Mouse (Mus musculus) spleen, adult 2 months (tissue): ENCODE results near the gene Polrmt. TPM values are rescaled to one million over a fixed set of nuclear protein-coding genes. Genes with fewer than 3 reads are reported as not detected.

Experiments
- DNase-seq, 2 experiments: peaks; one replicate each; pipeline versions ENCODE4 v3.0.0 to v3.0.0-alpha.2; 2012 to 2021; ENCODE audit warnings: low spot score in 2 of 2, low read depth in 1 of 2
- H3K27ac ChIP-seq: fragments of 200-500 bp; 2 replicates; pipeline ENCODE4 v1.5.1; 2012; ENCODE audit warnings: low read length, inconsistent platforms; ENCODE audit not compliant: insufficient read depth
- H3K27me3 ChIP-seq: fragments of 200-500 bp; 2 replicates; pipeline ENCODE4 v1.6.1; 2012; ENCODE audit warnings: mild to moderate bottlenecking, moderate library complexity, low read length, inconsistent platforms; ENCODE audit not compliant: control insufficient read depth, insufficient read depth
- H3K36me3 ChIP-seq: fragments of 200-500 bp; 2 replicates; pipeline ENCODE4 v1.6.1; 2012; ENCODE audit warnings: mild to moderate bottlenecking, low read length, inconsistent platforms; ENCODE audit not compliant: control insufficient read depth, insufficient read depth
- H3K4me1 ChIP-seq: fragments of 200-500 bp; 2 replicates; pipeline ENCODE4 v1.6.1; 2011; ENCODE audit warnings: inconsistent platforms; ENCODE audit not compliant: control insufficient read depth, insufficient read depth, insufficient read length
- H3K4me3 ChIP-seq: fragments of 200-500 bp; 2 replicates; pipeline ENCODE4 v1.5.1; 2011; ENCODE audit warnings: mild to moderate bottlenecking, inconsistent platforms; ENCODE audit not compliant: insufficient read depth, insufficient read length; ENCODE audit errors: extremely low read depth
- CTCF ChIP-seq: fragments of 200-500 bp; IDR thresholded peaks from 2 replicates; pipeline ENCODE4 v1.5.1; 2011; ENCODE audit warnings: mild to moderate bottlenecking, inconsistent platforms; ENCODE audit not compliant: insufficient read depth, insufficient read length, insufficient replicate concordance; ENCODE audit errors: extremely low read depth
- POLR2A ChIP-seq: fragments of 200-500 bp; IDR thresholded peaks from 2 replicates; pipeline ENCODE4 v1.6.1; 2011; ENCODE audit warnings: low read depth, low read length, inconsistent platforms
- WGBS: fragments of 180-500 bp; shearing (Covaris S2); methylation state at CpG from one replicate; pipeline ENCODE4 v1.1.7; 2018; 5-methylcytosine and 5-hydroxymethylcytosine counted together
- polyA plus RNA-seq: library from polyadenylated mRNA; depleted of rRNA; stranded (reverse); fragments of >200 nt; gene quantifications from 2 replicates; pipeline ENCODE4 v1.2.3, GENCODE M21; 2012

Gene Polrmt
- polyA plus RNA-seq, 1 experiment, result 62.5 TPM

- Histone ChIP-seq H3K36me3 (peaks cover 14% of the 10 kb centered on the region), H3K4me1 (peaks cover 7% of the 10 kb centered on the region; the same call in 1 of the 2 replicates), H3K4me3 (no peak overlapping the region), H3K27ac (no peak overlapping the region), H3K27me3 (peaks cover 15% of the 10 kb centered on the region)
- TF ChIP-seq CTCF (no peak), POLR2A (no peak)
- whole genome bisulfite sequencing, result 49% methylated on average over 1 of the region's 1 CpGs
- DNase-seq, result no peak
Observed at GRCm38 (mm10) chr10:79713163-79713562, 33.2 kb downstream of the Polrmt start.

DNA sequence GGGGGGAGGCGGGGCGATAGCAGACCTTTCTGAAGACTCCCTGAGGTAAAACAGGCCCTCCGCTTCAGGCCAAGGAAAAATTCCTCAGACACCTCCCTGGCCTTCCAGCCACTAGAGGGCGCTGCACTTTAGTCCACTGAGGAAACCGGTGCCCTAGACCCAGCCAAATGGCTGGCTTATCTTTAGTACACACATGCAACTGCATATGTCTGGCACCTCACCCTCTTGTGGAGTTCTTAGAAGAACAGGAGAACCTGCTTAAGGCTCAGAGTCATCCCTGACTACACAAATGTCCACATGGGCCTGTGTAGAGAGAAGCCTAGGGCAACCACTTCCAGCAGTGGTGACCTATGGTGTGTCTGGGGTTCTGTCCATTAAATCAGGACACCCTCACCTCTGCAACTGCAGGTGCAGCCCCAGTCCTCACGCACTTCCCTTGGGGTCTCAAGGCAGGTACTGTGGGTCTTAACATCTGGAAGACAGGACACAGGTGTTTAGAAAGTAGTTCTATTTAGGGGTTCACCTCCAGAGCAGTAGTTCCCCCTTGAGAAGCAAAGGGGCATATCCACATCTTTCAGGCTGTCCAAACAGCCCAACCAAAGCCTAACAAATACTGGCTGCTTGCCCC lies 33.8 kb downstream of the Polrmt start:
- 26% methylated on average over 5 of the region's 6 CpGs for WGBS
- peak in 1 of 2 experiments; percentile 66 for DNase-seq
- TF ChIP-seq POLR2A (no peak), CTCF (peak; percentile 83; the same call in 1 of the 2 replicates)
- H3K4me1 ChIP-seq, result peaks cover 7% of the 10 kb centered on the region; the same call in 1 of the 2 replicates
- H3K27me3 ChIP-seq, result peaks cover 12% of the 10 kb centered on the region
- H3K36me3 ChIP-seq, result peaks cover 14% of the 10 kb centered on the region
- H3K4me3 ChIP-seq, result no peak overlapping the region
- no peak overlapping the region for H3K27ac ChIP-seq

DNA sequence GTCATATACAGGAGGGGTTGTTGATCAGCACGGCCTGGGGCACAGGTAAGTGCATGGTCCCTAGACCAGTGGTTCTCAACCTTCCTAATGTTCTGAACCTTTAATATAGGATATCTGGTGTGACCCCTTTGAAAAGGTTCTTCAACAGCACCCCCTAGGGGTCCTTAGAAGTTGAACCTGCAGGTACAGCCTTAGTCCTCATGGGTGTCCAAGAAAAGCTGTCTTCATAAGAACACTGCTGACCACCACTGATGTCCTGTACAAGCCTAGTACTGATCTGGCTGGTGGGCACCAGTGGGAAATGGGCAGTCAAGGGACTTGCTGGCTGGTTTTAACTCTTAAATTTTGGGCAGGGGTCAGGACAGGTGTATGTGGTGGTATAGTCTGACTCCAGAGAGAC lies 34.4 kb downstream of the Polrmt start:
- no peak for TF ChIP-seq POLR2A
- TF ChIP-seq CTCF, result peak; percentile 4; the same call in 1 of the 2 replicates
- H3K27ac ChIP-seq, result no peak overlapping the region
- 100% methylated on average over 1 of the region's 1 CpGs for WGBS
- H3K36me3 ChIP-seq, result peaks cover 14% of the 10 kb centered on the region
- no peak for DNase-seq
- peaks cover 1% of the 10 kb centered on the region; the same call in 1 of the 2 replicates for H3K4me1 ChIP-seq
- no peak overlapping the region for H3K4me3 ChIP-seq
- H3K27me3 ChIP-seq, result peaks cover 8% of the 10 kb centered on the region

DNA sequence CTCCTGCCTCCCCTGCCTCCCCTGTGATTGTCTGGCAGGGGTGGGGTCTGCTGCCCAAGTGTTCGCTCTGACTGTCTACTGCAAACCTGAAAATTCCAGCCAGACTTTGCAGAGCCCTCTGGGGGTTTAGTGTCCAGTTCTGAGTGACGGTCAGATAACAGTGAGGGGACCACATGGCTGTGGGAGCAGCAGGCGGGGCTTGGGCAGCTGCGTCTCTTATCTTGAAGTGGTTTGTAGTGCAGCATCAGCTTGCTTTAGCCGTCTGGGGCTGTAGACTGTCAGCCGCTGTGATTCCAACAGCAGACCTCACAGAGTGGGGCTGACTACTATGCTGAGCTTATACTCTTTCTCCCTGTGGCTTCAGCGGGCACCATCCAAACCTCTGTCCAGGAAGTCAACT lies 37.1 kb downstream of the Polrmt start:
- no peak overlapping the region for H3K27ac ChIP-seq
- peaks cover 14% of the 10 kb centered on the region for H3K36me3 ChIP-seq
- 85% methylated on average over 7 of the region's 7 CpGs for WGBS

GRCm38 (mm10) chr10:79708668-79709067 lies 37.7 kb downstream of the Polrmt start:
- Histone ChIP-seq H3K36me3 (peaks cover 14% of the 10 kb centered on the region), H3K4me3 (no peak overlapping the region), H3K4me1 (peaks cover 10% of the 10 kb centered on the region; the same call in 1 of the 2 replicates), H3K27me3 (no peaks in the 10 kb centered on the region), H3K27ac (no peak overlapping the region)
- DNase-seq, result no peak
- 95% methylated on average over 21 of the region's 21 CpGs for WGBS
- TF ChIP-seq CTCF (no peak), POLR2A (no peak)

More for the DNA sequence above, 37.1 kb downstream of the Polrmt start:
- TF ChIP-seq CTCF, result no peak
- no peak for TF ChIP-seq POLR2A
- Histone ChIP-seq H3K4me3 (no peak overlapping the region), H3K4me1 (peaks cover 10% of the 10 kb centered on the region; the same call in 1 of the 2 replicates), H3K27me3 (no peaks in the 10 kb centered on the region)
- DNase-seq, result no peak

DNA sequence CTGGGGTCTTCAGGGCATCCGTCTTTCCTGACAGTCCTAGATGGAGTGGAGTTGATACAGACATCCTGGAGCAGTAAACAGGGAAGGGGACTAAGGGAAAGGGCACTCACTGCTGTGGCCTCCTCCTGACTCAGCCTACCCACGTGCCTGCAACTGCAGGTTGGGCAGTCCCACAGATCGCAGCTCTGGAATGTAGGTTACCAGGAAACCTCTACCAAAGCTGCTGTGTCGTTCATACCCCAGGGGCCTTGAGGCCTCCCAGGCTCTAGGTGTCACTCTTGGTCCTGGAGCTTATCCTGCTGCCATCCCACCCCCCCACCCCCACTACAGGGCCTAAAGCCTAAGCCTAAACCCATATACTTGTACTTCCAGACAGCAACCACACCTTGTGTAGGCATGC lies 38.6 kb downstream of the Polrmt start:
- Histone ChIP-seq H3K27me3 (no peaks in the 10 kb centered on the region), H3K36me3 (peaks cover 14% of the 10 kb centered on the region), H3K4me1 (peaks cover 10% of the 10 kb centered on the region; the same call in 1 of the 2 replicates), H3K4me3 (no peak overlapping the region), H3K27ac (no peak overlapping the region)
- WGBS, result 79% methylated on average over 4 of the region's 4 CpGs
- no peak for DNase-seq
- TF ChIP-seq POLR2A (no peak), CTCF (no peak)

GRCm38 (mm10) chr10:79707162-79707561 lies 39.2 kb downstream of the Polrmt start:
- H3K36me3 ChIP-seq, result peaks cover 14% of the 10 kb centered on the region
- H3K4me1 ChIP-seq, result peaks cover 10% of the 10 kb centered on the region; the same call in 1 of the 2 replicates
- TF ChIP-seq POLR2A (no peak), CTCF (no peak)
- H3K27me3 ChIP-seq, result no peaks in the 10 kb centered on the region
- H3K4me3 ChIP-seq, result no peak overlapping the region
- WGBS, result 90% methylated on average over 1 of the region's 1 CpGs
- DNase-seq, result no peak
- H3K27ac ChIP-seq, result no peak overlapping the region
